Mouse (Mus musculus): Measurements from ENCODE around the gene Filip1.

Filip1 gene

DNA sequence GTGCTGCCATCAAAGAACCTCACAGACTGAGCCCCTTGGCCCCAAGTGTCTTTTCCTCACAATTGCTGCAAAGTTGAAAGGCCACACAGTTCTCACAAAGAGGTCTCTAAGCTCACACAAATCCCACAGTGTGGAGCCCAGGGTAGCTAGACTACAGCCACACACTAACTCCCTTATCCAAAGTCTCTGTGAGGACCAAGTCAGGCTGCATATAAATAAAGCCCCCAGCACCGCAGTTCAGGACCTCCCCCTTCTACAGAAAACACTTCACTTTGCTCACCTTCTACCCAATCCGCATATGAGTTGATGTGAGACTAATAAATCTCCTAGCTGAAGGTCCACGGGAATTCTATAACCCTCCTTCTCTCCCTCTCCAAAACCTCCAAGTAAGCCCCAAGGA lies 228.2 kb downstream of the Filip1 start:
- DNase-seq (ENCODE audit: extremely low spot score, low spot score): no peak

DNA sequence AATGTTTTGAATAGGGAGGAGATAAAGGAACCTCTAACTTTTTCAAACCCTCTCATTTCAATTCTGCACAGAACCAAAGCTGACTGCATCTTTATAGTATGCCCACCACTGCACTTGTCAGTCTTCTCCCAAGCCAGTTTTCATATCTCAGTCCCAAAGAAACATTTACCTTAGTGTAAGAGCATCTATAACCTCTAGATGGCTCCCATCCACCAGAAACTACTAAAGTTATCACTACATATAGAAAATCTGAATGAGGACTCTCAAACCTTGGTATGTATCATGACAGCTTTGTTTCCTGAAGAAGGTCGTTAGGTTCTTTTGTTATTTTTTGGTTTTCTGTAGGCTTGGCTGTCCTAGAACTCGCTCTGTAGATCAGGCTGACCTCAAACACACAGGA lies 233.3 kb downstream of the Filip1 start:
- no peak for DNase-seq (ENCODE audit: extremely low spot score, low spot score)

DNA sequence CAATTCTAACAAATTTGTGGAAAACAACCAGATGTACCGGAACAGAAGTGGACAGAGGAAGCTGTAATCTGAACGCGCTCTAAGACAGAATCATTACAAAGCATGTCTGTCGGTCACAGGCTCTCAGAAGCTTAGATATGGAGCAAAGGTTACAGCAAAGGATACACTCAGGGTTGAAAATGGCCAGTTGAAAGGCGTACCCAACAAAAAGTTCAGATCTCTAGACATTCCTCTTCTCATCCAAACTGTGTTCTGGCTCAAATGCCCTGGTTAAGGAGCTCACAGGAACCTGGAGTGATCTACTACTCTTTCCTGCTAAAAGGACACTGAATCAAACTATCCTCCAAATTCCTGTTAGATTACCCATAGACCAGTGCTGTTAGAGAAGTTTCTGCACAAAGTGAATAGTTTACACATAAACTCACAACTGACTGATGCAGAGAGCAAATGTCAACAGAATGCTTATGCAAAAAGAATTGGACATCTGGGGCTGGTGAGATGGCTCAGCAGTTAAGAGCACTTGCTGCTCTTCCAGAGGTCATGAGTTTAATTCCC lies 245.6 kb downstream of the Filip1 start:
- DNase-seq (ENCODE audit: extremely low spot score, low spot score): no peak

DNA sequence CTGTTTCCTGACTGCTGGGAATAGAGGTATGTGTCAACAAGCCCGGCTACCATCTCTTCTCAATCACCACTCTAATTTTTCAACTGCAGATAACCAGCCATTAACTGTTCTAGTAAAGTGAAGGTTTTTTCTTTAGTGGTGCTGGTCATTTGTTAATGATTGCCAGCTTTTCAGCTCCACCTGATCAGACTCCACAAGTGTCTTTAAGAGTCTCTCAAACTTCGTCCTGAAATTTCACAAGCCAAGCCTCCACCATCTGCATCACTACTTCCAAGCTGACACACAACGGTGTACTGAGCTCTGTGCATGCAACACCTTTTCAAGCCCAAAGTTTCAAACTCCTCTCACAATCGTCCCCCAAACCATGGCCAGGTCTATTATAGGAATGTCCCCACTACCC lies 247.3 kb downstream of the Filip1 start:
- DNase-seq (ENCODE audit: extremely low spot score, low spot score): no peak
